Mouse (Mus musculus) layer of hippocampus, postnatal 25 days (tissue): Measurements from ENCODE around the gene Qars. TPM values are rescaled to one million over a fixed set of nuclear protein-coding genes. Genes with fewer than 3 reads are reported as not detected.
A peak's percentile ranks its signal among the peaks of the same experiment; 100 is the strongest.

Experiments used
- DNase-seq, 2 experiments: peaks; one replicate each; pipeline ENCODE4 v3.0.0; 2022; ENCODE audit warnings: mixed read lengths in 2 of 2, low spot score in 1 of 2; ENCODE audit errors: extremely low spot score in 1 of 2
- total RNA-seq, 2 experiments: library from RNA; stranded (reverse); gene quantifications; 2 replicates each; pipeline ENCODE4 v1.2.3; 2021

Qars gene
- total RNA-seq, 2 experiments from 2014 or later = 76.6 to 82.5 TPM

DNA sequence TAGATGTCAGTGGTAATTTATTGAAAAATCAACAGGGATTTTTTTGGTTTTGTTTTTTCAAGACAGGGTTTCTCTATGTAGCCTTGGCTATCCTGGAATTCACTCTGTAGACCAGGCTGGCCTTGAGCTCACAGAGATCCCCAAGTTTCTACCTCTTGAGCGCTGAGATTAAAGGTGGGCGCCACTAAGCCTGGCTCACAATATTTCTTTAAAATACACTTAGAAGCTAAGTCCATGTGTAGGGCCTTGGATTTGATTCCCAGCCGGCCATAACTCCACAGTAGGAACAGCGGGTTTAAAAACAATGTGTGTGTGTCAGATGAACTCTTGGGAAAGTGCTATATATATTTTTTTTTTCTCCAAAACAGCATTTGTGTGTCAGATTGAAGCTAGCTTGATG lies 15.8 kb downstream of the Qars start:
- no peak for DNase-seq

DNA sequence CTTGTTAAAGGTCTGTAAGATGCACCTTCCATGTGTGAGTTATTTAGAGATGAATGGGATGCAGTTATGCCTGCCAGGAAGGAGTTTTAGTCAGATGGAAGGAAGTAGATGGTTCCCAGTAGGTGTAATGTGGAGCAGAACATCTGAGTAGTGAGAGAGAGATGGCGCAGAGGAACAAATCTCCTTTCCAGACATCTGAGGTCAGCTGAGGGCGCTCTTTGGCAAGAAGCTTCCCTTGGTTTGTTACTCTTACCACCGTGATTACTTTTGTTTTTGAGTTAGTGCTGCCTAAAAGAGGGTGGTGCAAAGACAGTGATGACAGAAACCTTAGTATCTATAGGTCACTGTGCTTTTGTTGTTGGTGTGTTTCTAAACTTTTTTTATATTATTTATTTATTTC lies 17.9 kb downstream of the Qars start:
- no peak for DNase-seq

DNA sequence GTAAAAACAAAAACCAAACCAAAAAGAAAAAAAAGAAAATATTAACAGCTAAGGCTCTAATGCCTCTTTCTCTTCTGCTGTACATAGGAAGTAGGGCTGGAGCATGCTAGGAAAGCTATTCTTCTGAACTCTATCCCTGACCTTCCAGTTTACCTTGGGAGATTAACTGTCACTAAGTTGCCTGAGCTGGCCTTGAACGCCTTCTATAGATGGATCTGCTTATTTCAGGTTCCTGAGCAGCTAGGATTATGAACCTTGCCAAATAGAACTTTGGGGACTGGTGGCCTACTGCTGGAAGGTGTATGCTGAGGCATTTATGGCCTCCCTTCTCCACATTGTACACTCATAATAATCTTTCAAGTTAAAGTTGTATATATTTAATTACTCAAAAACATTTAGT lies 23.4 kb downstream of the Qars start:
- DNase-seq = no peak

DNA sequence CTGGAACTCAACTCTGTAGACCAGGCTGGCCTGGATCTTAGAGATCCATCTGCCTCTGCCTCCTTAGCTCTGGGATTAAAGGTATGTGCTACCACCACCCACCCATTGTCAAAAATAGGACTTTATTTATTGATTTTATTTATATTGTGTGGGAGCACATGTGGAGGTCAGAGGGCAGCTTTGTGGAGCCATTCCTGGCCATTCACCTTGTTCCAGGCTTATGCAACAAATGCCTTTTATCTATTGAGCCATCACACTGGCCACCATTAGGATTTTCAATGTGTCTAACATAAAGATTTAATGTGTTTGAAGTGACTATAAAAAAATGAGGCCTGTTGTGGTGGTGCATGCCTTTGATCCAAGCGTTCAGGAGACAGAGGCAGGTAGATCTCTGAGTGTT lies 24.0 kb downstream of the Qars start:
- DNase-seq = no peak

DNA sequence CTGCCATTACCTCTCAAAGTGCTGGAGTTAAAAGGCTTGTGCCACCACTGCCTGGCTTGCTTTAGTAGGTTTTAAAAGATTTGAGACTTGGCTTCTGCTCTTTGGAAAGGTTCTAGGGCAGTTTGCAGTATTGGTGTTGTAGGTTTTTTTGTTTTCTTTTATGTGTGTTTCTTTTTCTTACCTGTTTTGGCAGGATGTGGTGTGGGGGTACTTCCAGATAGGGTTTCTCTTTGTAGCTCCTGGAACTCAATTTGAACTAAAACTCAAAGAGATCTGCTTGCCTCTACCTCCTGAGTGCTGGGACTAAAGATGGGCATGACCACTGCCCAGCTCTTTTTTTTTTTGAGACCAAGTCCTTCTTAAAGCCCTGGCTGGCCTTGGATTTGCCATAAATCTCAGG lies 33.3 kb downstream of the Qars start:
- DNase-seq = no peak

DNA sequence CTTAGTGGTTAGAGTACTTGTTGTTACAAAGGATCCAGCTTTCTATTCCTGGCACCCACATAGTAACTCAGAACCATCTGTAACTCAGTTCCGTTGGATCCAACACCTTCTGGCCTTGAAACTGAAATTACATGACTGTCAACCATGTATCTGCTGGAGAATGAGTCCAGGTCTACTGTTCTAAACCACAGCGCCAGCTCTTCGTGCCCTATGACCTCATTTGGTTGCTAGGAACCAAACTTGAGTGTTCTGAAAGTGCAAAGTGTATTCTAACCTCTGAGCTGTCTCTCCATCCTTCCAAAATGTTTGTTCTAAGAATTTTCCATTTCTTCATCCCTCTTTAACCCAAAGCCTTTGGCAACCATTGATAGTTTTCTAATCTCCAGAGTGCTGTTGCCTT lies 38.5 kb downstream of the Qars start:
- no peak for DNase-seq

DNA sequence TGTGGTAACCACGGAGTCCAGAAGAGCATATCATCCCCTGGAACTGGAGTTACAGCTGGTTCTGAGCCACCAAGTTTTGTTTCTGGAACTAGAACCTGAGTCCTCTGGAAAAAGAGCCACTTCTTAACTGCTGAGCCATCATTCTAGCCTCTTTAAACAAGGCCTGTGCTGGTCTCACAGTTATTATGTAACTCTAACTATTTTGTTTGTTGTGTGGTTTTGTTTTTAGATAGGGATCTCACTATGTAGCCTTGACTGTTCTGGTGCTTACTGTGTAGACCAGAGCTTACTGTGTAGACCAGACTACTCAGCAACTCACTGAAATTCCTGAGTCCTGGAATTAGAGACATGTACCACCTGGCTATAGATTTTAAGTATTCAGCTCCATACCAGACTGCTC lies 39.4 kb downstream of the Qars start:
- no peak for DNase-seq

DNA sequence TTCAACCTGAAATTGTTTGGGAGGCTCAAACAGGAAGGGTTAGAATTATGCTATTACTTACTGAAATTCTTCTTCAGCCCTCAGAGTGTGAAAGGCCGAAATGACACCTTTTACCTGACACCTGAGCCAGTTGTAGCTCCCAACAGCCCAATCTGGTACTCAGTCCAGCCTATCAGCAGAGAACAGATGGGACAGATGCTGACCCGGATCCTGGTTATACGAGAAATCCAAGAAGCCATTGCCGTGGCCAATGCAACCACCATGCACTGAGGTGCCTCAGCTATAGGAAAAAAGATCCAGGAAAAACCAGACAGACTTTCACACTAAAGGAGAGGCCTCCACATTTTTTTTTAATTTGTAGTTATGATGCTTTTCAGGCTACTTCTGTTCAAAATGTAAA lies 51.7 kb downstream of the Qars start:
- DNase-seq = no peak

DNA sequence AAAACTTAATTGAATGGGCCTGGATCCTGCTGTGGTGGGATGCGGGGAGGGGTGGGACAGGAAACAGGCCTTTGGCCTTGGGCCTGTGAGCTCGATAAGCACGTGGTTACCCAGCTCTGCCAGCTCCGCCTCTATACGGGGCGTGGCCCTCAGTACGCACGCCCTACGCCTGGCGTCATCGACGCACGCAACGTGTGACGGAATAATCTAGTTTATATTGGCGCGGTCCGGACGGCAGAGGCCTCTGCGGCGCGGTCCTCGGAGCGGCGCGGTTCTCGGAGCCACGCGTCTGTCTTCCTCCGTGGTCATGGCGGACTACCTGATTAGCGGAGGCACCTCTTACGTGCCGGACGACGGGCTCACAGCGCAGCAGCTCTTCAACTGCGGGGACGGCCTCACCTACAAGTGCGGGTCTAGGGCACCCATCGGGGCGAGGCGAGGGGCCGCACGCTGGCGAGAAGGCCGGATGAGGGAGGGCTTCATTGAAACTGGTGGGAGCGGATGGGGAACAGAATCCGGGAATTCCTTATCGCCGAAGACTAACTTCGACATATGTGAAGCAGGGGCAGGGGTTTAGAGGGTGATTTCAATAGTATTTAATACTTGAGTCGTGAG lies 52.8 kb downstream of the Qars start, which contains the start of gene Impdh2:
TSS of gene Impdh2 (plus strand) at position 60 of the 615 bp plus-strand sequence.
- DNase-seq = peak; percentile 85 to 87

DNA sequence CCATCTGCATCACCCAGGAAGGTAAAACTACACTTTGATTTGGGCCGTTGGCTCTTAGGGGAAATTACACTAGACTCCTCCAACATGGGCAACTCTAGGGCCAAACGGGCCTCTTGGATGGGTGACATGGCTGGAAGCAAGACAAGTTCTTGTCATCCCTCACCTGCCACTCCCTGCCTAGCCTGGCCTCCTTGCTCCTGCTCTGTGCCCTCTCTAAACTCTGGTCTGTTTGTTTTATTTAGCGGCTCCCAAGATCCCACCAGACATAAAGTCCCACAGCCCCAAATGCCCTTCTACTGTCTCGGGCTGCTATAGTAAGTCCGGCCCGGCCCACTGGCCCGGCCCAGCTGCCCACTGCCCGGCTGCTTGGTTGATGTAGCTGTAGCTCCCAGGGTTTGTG lies 56.2 kb downstream of the Qars start:
- no peak for DNase-seq

DNA sequence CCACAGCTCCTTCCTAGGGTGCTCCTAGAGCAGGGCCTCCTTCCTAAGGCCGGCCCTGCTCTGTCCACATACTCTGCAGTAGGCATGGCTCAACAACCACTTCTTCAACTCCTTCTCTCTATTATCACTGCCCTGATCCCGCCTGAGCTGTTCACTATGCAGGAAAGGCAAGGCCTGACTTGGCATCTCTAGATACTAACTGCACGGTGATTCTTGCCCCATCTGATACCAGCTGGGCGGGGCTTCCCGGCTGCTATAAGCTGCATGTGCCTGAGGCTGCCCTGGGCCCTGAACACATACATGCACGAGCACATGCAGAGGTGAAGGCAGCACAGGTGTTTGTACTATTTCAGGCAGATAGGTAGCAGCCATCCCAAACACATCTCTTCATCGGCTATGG lies 56.6 kb downstream of the Qars start:
- DNase-seq = no peak

Other genes starting within 250 kb of the Qars start
- 10 to 100 TPM; 90.4 to 95.2 TPM for gene Dag1, start 243.7 kb upstream of the Qars start, total RNA-seq
- gene Nicn1, start 217.3 kb upstream of the Qars start, total RNA-seq = 100 to 1,000 TPM in 1 of 2 experiments, 10 to 100 TPM in 1; 93.0 to 121 TPM
- gene Amt, start 210.9 kb upstream of the Qars start, total RNA-seq = 10 to 100 TPM; 28.5 to 31.6 TPM
- gene Rhoa, start 201.6 kb upstream of the Qars start, total RNA-seq = 100 to 1,000 TPM; 167 to 187 TPM
- 10 to 100 TPM; 36.0 to 37.9 TPM for gene Tcta, start 201.5 kb upstream of the Qars start, total RNA-seq
- gene Gpx1, start 168.8 kb upstream of the Qars start, total RNA-seq = 10 to 100 TPM; 64.8 to 76.7 TPM
- gene Usp4, start 159.9 kb upstream of the Qars start, total RNA-seq = 100 to 1,000 TPM; 102 to 108 TPM
- gene 1700102P08Rik, start 114.9 kb upstream of the Qars start, total RNA-seq = 1 to 10 TPM; 1.4 to 2.4 TPM
- under 1 TPM; 0.10 to 0.16 TPM for gene Ccdc36, start 79.2 kb upstream of the Qars start, total RNA-seq
- not detected for gene BC048562, start 71.2 kb upstream of the Qars start, total RNA-seq
- 10 to 100 TPM; 28.4 to 41.1 TPM for gene Ccdc71, start 47.2 kb upstream of the Qars start, total RNA-seq
- 10 to 100 TPM; 17.6 to 21.3 TPM for gene Klhdc8b, start 46.1 kb upstream of the Qars start, total RNA-seq
- gene Lamb2, start 28.0 kb upstream of the Qars start, total RNA-seq = 10 to 100 TPM; 25.9 to 27.8 TPM
- 100 to 1,000 TPM; 127 to 155 TPM for gene Usp19, start 17.1 kb upstream of the Qars start, total RNA-seq
- gene Qrich1, start 9.1 kb downstream of the Qars start, total RNA-seq = 100 to 1,000 TPM; 133 to 142 TPM
- 10 to 100 TPM; 60.1 to 62.8 TPM for gene Impdh2, start 52.6 kb downstream of the Qars start, total RNA-seq
- gene Ndufaf3, start 59.7 kb downstream of the Qars start, total RNA-seq = 10 to 100 TPM; 54.3 to 70.4 TPM
- gene Dalrd3, start 62.2 kb downstream of the Qars start, total RNA-seq = 100 to 1,000 TPM in 1 of 2 experiments, 10 to 100 TPM in 1; 95.4 to 107 TPM
- 100 to 1,000 TPM; 116 to 134 TPM for gene Wdr6, start 71.0 kb downstream of the Qars start, total RNA-seq
- 10 to 100 TPM; 92.0 to 97.8 TPM for gene P4htm, start 90.0 kb downstream of the Qars start, total RNA-seq
- 10 to 100 TPM; 49.3 to 53.9 TPM for gene Arih2, start 141.7 kb downstream of the Qars start, total RNA-seq
- 10 to 100 TPM; 18.2 to 18.4 TPM for gene Slc25a20, start 154.4 kb downstream of the Qars start, total RNA-seq
- 10 to 100 TPM; 38.7 to 38.8 TPM for gene Prkar2a, start 181.6 kb downstream of the Qars start, total RNA-seq